Mouse (Mus musculus): ENCODE measurements around the gene Neil1. TPM values are rescaled to one million over a fixed set of nuclear protein-coding genes. Genes with fewer than 3 reads are reported as not detected.

Neil1 gene
- 8.4 and 9.8 TPM in 2 replicates for polyA plus RNA-seq (2016; fragmentation: Nextera tagmentation; extraction: Ambion mirVana)

- H3K27ac ChIP-seq = peak within 1 kb of the TSS; percentile 87
- peak within 1 kb of the TSS; percentile 49 for H3K4me3 ChIP-seq
- peaks cover 19% of the 10 kb centered on the region for H3K4me1 ChIP-seq
- H3K36me3 ChIP-seq = peaks cover 12% of the 10 kb centered on the region
- peak within 1 kb of the TSS; percentile 74 for H3K4me2 ChIP-seq (replicated peaks)
- no peaks in the 10 kb centered on the region for H3K9me3 ChIP-seq (replicated peaks)
- H3K27me3 ChIP-seq = no peaks in the 10 kb centered on the region
- WGBS = 2% methylated on average over 27 of the region's 27 CpGs
- H3K9ac ChIP-seq = peak within 1 kb of the TSS; percentile 67
- peak; percentile 93 for ATAC-seq (ENCODE audit: low FRiP score)
Observed at GRCm38 (mm10) chr9:57148144-57148878, at the start of gene Neil1. Gene Neil1 (minus strand): TSS chr9:57148305.

- no peak overlapping the region for H3K9ac ChIP-seq
- H3K27ac ChIP-seq = no peak overlapping the region
- H3K27me3 ChIP-seq = no peaks in the 10 kb centered on the region
- no peaks in the 10 kb centered on the region for H3K4me1 ChIP-seq
- WGBS = 69% methylated on average over 8 of the region's 8 CpGs
- no peak for ATAC-seq (ENCODE audit: low FRiP score)
- H3K9me3 ChIP-seq (replicated peaks) = no peaks in the 10 kb centered on the region
- no peak overlapping the region for H3K4me2 ChIP-seq (replicated peaks)
- no peak overlapping the region for H3K4me3 ChIP-seq
- H3K36me3 ChIP-seq = no peaks in the 10 kb centered on the region
Observed at GRCm38 (mm10) chr9:57197414-57197813, 49.3 kb upstream of the Neil1 start.

GRCm38 (mm10) chr9:57196708-57197107 lies 48.6 kb upstream of the Neil1 start:
- H3K9ac ChIP-seq = no peak overlapping the region
- H3K4me2 ChIP-seq (replicated peaks) = no peak overlapping the region
- no peaks in the 10 kb centered on the region for H3K9me3 ChIP-seq (replicated peaks)
- no peak for ATAC-seq (ENCODE audit: low FRiP score)
- no peaks in the 10 kb centered on the region for H3K27me3 ChIP-seq
- H3K27ac ChIP-seq = no peak overlapping the region
- H3K4me3 ChIP-seq = no peak overlapping the region
- H3K36me3 ChIP-seq = no peaks in the 10 kb centered on the region
- 75% methylated on average over 3 of the region's 3 CpGs for WGBS
- H3K4me1 ChIP-seq = no peaks in the 10 kb centered on the region

- ATAC-seq (ENCODE audit: low FRiP score) = no peak
- H3K27me3 ChIP-seq = no peaks in the 10 kb centered on the region
- no peak overlapping the region for H3K4me3 ChIP-seq
- WGBS = 86% methylated on average over 5 of the region's 5 CpGs
- H3K27ac ChIP-seq = no peak overlapping the region
- H3K9ac ChIP-seq = no peak overlapping the region
- no peak overlapping the region for H3K4me2 ChIP-seq (replicated peaks)
- H3K9me3 ChIP-seq (replicated peaks) = no peaks in the 10 kb centered on the region
- no peaks in the 10 kb centered on the region for H3K4me1 ChIP-seq
- H3K36me3 ChIP-seq = no peaks in the 10 kb centered on the region
Observed at GRCm38 (mm10) chr9:57168411-57168810, 20.3 kb upstream of the Neil1 start.

- Histone ChIP-seq H3K4me3 (no peak overlapping the region), H3K27ac (no peak overlapping the region), H3K27me3 (0 out of 2 replicates have a peak, but pooled peaks cover 2% of the 10 kb centered on the region), H3K4me1 (no peaks in the 10 kb centered on the region), H3K9ac (no peak overlapping the region), H3K9me3 (replicated peaks) (no peaks in the 10 kb centered on the region), H3K36me3 (no peaks in the 10 kb centered on the region), H3K4me2 (replicated peaks) (no peak overlapping the region)
- WGBS = 86% methylated on average over 2 of the region's 2 CpGs
- no peak for ATAC-seq (ENCODE audit: low FRiP score)
Observed at GRCm38 (mm10) chr9:57166173-57166572, 18.1 kb upstream of the Neil1 start.

GRCm38 (mm10) chr9:57163137-57163536 lies 15.0 kb upstream of the Neil1 start:
- Histone ChIP-seq H3K4me1 (no peaks in the 10 kb centered on the region), H3K4me2 (replicated peaks) (no peak overlapping the region), H3K9me3 (replicated peaks) (no peaks in the 10 kb centered on the region), H3K36me3 (no peaks in the 10 kb centered on the region), H3K27me3 (0 out of 2 replicates have a peak, but pooled peaks cover 2% of the 10 kb centered on the region), H3K27ac (no peak overlapping the region), H3K4me3 (no peak overlapping the region), H3K9ac (no peak overlapping the region)
- ATAC-seq (ENCODE audit: low FRiP score) = no peak
- 44% methylated on average over 2 of the region's 2 CpGs for WGBS

GRCm38 (mm10) chr9:57162496-57162895 lies 14.4 kb upstream of the Neil1 start:
- no peak for ATAC-seq (ENCODE audit: low FRiP score)
- 16% methylated on average over 3 of the region's 3 CpGs for WGBS
- peaks cover 3% of the 10 kb centered on the region for H3K4me1 ChIP-seq

GRCm38 (mm10) chr9:57158506-57158905 lies 10.4 kb upstream of the Neil1 start:
- peak overlapping the region; percentile 39; the same call in 1 of the 2 replicates for H3K9ac ChIP-seq
- H3K4me1 ChIP-seq = peaks cover 12% of the 10 kb centered on the region
- H3K36me3 ChIP-seq = peaks cover 19% of the 10 kb centered on the region
- H3K4me2 ChIP-seq (replicated peaks) = peak overlapping the region; percentile 93
- peak; percentile 35 for ATAC-seq (ENCODE audit: low FRiP score)
- H3K27me3 ChIP-seq = 0 out of 2 replicates have a peak, but pooled peaks cover 2% of the 10 kb centered on the region
- no peak overlapping the region; the same call in 1 of the 2 replicates for H3K27ac ChIP-seq
- H3K4me3 ChIP-seq = peak overlapping the region; percentile 78
- 36% methylated on average over 11 of the region's 11 CpGs for WGBS
- H3K9me3 ChIP-seq (replicated peaks) = no peaks in the 10 kb centered on the region

More at GRCm38 (mm10) chr9:57162496-57162895, 14.4 kb upstream of the Neil1 start:
- H3K27me3 ChIP-seq = 0 out of 2 replicates have a peak, but pooled peaks cover 2% of the 10 kb centered on the region
- no peaks in the 10 kb centered on the region for H3K9me3 ChIP-seq (replicated peaks)
- no peak overlapping the region for H3K27ac ChIP-seq
- H3K4me2 ChIP-seq (replicated peaks) = no peak overlapping the region
- no peak overlapping the region for H3K9ac ChIP-seq
- H3K4me3 ChIP-seq = no peak overlapping the region
- H3K36me3 ChIP-seq = no peaks in the 10 kb centered on the region

- H3K36me3 ChIP-seq = peaks cover 19% of the 10 kb centered on the region
- peak; percentile 87 for ATAC-seq (ENCODE audit: low FRiP score)
- H3K4me2 ChIP-seq (replicated peaks) = peak within 1 kb of the TSS; percentile 93
- peak within 1 kb of the TSS; percentile 62 for H3K27ac ChIP-seq
- H3K9ac ChIP-seq = peak within 1 kb of the TSS; percentile 82
- H3K4me3 ChIP-seq = peak within 1 kb of the TSS; percentile 78
- H3K4me1 ChIP-seq = peaks cover 12% of the 10 kb centered on the region
- 0 out of 2 replicates have a peak, but pooled peaks cover 1% of the 10 kb centered on the region for H3K27me3 ChIP-seq
- WGBS = under 1% methylated on average over 24 of the region's 24 CpGs
- no peaks in the 10 kb centered on the region for H3K9me3 ChIP-seq (replicated peaks)
Observed at GRCm38 (mm10) chr9:57158013-57158470, 9.9 kb upstream of the Neil1 start, which contains the start of gene Commd4. Gene Commd4 (minus strand): TSS chr9:57158331.

- Histone ChIP-seq H3K4me3 (peak overlapping the region; percentile 78), H3K4me2 (replicated peaks) (peak overlapping the region; percentile 93), H3K27ac (peak overlapping the region; percentile 62), H3K27me3 (no peaks in the 10 kb centered on the region), H3K9ac (peak overlapping the region; percentile 82), H3K4me1 (peaks cover 12% of the 10 kb centered on the region), H3K9me3 (replicated peaks) (no peaks in the 10 kb centered on the region), H3K36me3 (peaks cover 19% of the 10 kb centered on the region)
- 35% methylated on average over 13 of the region's 13 CpGs for WGBS
- 0 out of 2 replicates have a peak, but pooled peaks have one; percentile 1 for ATAC-seq (ENCODE audit: low FRiP score)
Observed at GRCm38 (mm10) chr9:57157499-57157898, 9.4 kb upstream of the Neil1 start.

GRCm38 (mm10) chr9:57156823-57157222 lies 8.7 kb upstream of the Neil1 start:
- Histone ChIP-seq H3K4me2 (replicated peaks) (peak overlapping the region; percentile 93), H3K36me3 (peaks cover 19% of the 10 kb centered on the region), H3K27ac (no peak overlapping the region), H3K27me3 (no peaks in the 10 kb centered on the region), H3K9ac (peak overlapping the region; percentile 82; the same call in 1 of the 2 replicates), H3K9me3 (replicated peaks) (no peaks in the 10 kb centered on the region), H3K4me3 (0 out of 2 replicates have a peak overlapping the region, but pooled peaks have one; percentile 78), H3K4me1 (peaks cover 12% of the 10 kb centered on the region)
- WGBS = 91% methylated on average over 8 of the region's 8 CpGs
- no peak for ATAC-seq (ENCODE audit: low FRiP score)

- Histone ChIP-seq H3K27ac (no peak overlapping the region), H3K9me3 (replicated peaks) (no peaks in the 10 kb centered on the region), H3K36me3 (peaks cover 19% of the 10 kb centered on the region), H3K4me3 (no peak overlapping the region), H3K4me2 (replicated peaks) (no peak overlapping the region), H3K27me3 (no peaks in the 10 kb centered on the region), H3K9ac (no peak overlapping the region), H3K4me1 (peaks cover 12% of the 10 kb centered on the region)
- WGBS = 93% methylated on average over 7 of the region's 7 CpGs
- no peak for ATAC-seq (ENCODE audit: low FRiP score)
Observed at GRCm38 (mm10) chr9:57156383-57156782, 8.3 kb upstream of the Neil1 start.
